Mouse (Mus musculus): ENCODE measurements at regions not wholly inside any gene's neighbourhood (a gene's known extent, or its start where the extent isn't known, plus 50 kb on each side); places are given as distances from the start of the nearest gene placed in this dataset.

GRCm38 (mm10) chr8:109249256-109249655 lies 244.6 kb upstream of the Pmfbp1 start:
- Histone ChIP-seq H3K9ac (ENCODE audit: low read length) (no peak overlapping the region), H3K9me3 (ENCODE audit: control insufficient read depth, low read length) (no peaks in the 10 kb centered on the region), H3K27me3 (ENCODE audit: control insufficient read depth, insufficient read depth, low read length) (no peaks in the 10 kb centered on the region), H3K36me3 (ENCODE audit: control insufficient read depth, insufficient read depth, low read length) (no peaks in the 10 kb centered on the region), H3K4me2 (no peak overlapping the region), H3K4me1 (ENCODE audit: control insufficient read depth, insufficient read depth, low read length) (peaks cover 2% of the 10 kb centered on the region; the same call in 1 of the 2 replicates), H3K27ac (ENCODE audit: low read depth, low read length) (no peak overlapping the region), H3K4me3 (ENCODE audit: low read depth, low read length) (no peak overlapping the region)
- ATAC-seq (ENCODE audit: low FRiP score), result no peak
- 90% methylated on average over 12 of the region's 12 CpGs for WGBS
- no peak for DNase-seq (ENCODE audit: low spot score, missing footprints)

- WGBS, result 90% methylated on average over 9 of the region's 9 CpGs
- Histone ChIP-seq H3K4me1 (ENCODE audit: control insufficient read depth, insufficient read depth, low read length) (peaks cover 2% of the 10 kb centered on the region; the same call in 1 of the 2 replicates), H3K4me3 (ENCODE audit: low read depth, low read length) (no peak overlapping the region), H3K4me2 (no peak overlapping the region), H3K36me3 (ENCODE audit: control insufficient read depth, insufficient read depth, low read length) (no peaks in the 10 kb centered on the region), H3K27ac (ENCODE audit: low read depth, low read length) (no peak overlapping the region), H3K9ac (ENCODE audit: low read length) (no peak overlapping the region), H3K9me3 (ENCODE audit: control insufficient read depth, low read length) (no peaks in the 10 kb centered on the region), H3K27me3 (ENCODE audit: control insufficient read depth, insufficient read depth, low read length) (no peaks in the 10 kb centered on the region)
- DNase-seq (ENCODE audit: low spot score, missing footprints) (no peak), ATAC-seq (ENCODE audit: low FRiP score) (no peak)
Measured at GRCm38 (mm10) chr8:109249691-109250090, 244.1 kb upstream of the Pmfbp1 start.

DNA sequence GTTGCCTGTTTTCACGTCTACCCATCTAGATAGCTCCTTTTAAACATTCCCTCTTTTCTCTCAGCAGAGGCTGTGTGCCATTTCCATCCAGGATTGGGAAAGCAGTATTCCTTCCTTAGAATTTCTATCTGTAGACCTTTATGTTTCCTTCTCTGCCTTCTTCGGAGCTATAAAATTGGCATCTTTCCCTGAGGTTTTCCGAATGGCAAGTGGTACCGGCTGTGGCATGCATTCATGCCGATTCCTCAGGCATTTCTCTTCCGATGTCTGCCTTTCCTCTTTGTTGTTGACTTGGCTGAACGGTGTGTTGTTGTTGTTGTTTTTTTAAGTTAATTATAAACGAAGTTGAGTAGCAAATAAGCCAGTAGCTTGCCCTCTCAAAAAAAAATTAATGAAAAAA lies 243.3 kb upstream of the Pmfbp1 start:
- Histone ChIP-seq H3K4me3 (ENCODE audit: low read depth, low read length) (no peak overlapping the region), H3K4me1 (ENCODE audit: control insufficient read depth, insufficient read depth, low read length) (peaks cover 2% of the 10 kb centered on the region; the same call in 1 of the 2 replicates), H3K27me3 (ENCODE audit: control insufficient read depth, insufficient read depth, low read length) (no peaks in the 10 kb centered on the region), H3K9me3 (ENCODE audit: control insufficient read depth, low read length) (no peaks in the 10 kb centered on the region), H3K36me3 (ENCODE audit: control insufficient read depth, insufficient read depth, low read length) (no peaks in the 10 kb centered on the region), H3K4me2 (no peak overlapping the region), H3K27ac (ENCODE audit: low read depth, low read length) (no peak overlapping the region), H3K9ac (ENCODE audit: low read length) (no peak overlapping the region)
- ATAC-seq (ENCODE audit: low FRiP score) (no peak), DNase-seq (ENCODE audit: low spot score, missing footprints) (no peak)
- 87% methylated on average over 8 of the region's 8 CpGs for WGBS

GRCm38 (mm10) chr8:109251360-109251798 lies 242.4 kb upstream of the Pmfbp1 start:
- no peak overlapping the region for H3K4me2 ChIP-seq
- H3K4me3 ChIP-seq (ENCODE audit: low read depth, low read length), result no peak overlapping the region
- H3K36me3 ChIP-seq (ENCODE audit: control insufficient read depth, insufficient read depth, low read length), result no peaks in the 10 kb centered on the region
- DNase-seq (ENCODE audit: low spot score, missing footprints) (no peak), ATAC-seq (ENCODE audit: low FRiP score) (no peak)
- H3K9ac ChIP-seq (ENCODE audit: low read length), result no peak overlapping the region
- peaks cover 2% of the 10 kb centered on the region; the same call in 1 of the 2 replicates for H3K4me1 ChIP-seq (ENCODE audit: control insufficient read depth, insufficient read depth, low read length)
- H3K27ac ChIP-seq (ENCODE audit: low read depth, low read length), result no peak overlapping the region
- 91% methylated on average over 24 of the region's 24 CpGs for WGBS
- no peaks in the 10 kb centered on the region for H3K9me3 ChIP-seq (ENCODE audit: control insufficient read depth, low read length)
- H3K27me3 ChIP-seq (ENCODE audit: control insufficient read depth, insufficient read depth, low read length), result no peaks in the 10 kb centered on the region

GRCm38 (mm10) chr8:109252404-109252803 lies 241.4 kb upstream of the Pmfbp1 start:
- Histone ChIP-seq H3K4me1 (ENCODE audit: control insufficient read depth, insufficient read depth, low read length) (peaks cover 2% of the 10 kb centered on the region; the same call in 1 of the 2 replicates), H3K9ac (ENCODE audit: low read length) (no peak overlapping the region), H3K27me3 (ENCODE audit: control insufficient read depth, insufficient read depth, low read length) (no peaks in the 10 kb centered on the region), H3K4me2 (no peak overlapping the region), H3K4me3 (ENCODE audit: low read depth, low read length) (no peak overlapping the region), H3K9me3 (ENCODE audit: control insufficient read depth, low read length) (no peaks in the 10 kb centered on the region), H3K27ac (ENCODE audit: low read depth, low read length) (no peak overlapping the region), H3K36me3 (ENCODE audit: control insufficient read depth, insufficient read depth, low read length) (no peaks in the 10 kb centered on the region)
- WGBS, result 80% methylated on average over 4 of the region's 4 CpGs
- ATAC-seq (ENCODE audit: low FRiP score), result no peak
- no peak for DNase-seq (ENCODE audit: low spot score, missing footprints)

GRCm38 (mm10) chr8:109279129-109279528 lies 214.7 kb upstream of the Pmfbp1 start:
- 20% methylated on average over 5 of the region's 5 CpGs for WGBS
- Histone ChIP-seq H3K9ac (ENCODE audit: low read length) (no peak overlapping the region), H3K4me3 (ENCODE audit: low read depth, low read length) (no peak overlapping the region), H3K4me1 (ENCODE audit: control insufficient read depth, insufficient read depth, low read length) (no peaks in the 10 kb centered on the region), H3K4me2 (no peak overlapping the region), H3K9me3 (ENCODE audit: control insufficient read depth, low read length) (no peaks in the 10 kb centered on the region), H3K36me3 (ENCODE audit: control insufficient read depth, insufficient read depth, low read length) (no peaks in the 10 kb centered on the region), H3K27me3 (ENCODE audit: control insufficient read depth, insufficient read depth, low read length) (no peaks in the 10 kb centered on the region), H3K27ac (ENCODE audit: low read depth, low read length) (no peak overlapping the region)
- no peak for ATAC-seq (ENCODE audit: low FRiP score)
- peak; percentile 97 for DNase-seq (ENCODE audit: low spot score, missing footprints)

DNA sequence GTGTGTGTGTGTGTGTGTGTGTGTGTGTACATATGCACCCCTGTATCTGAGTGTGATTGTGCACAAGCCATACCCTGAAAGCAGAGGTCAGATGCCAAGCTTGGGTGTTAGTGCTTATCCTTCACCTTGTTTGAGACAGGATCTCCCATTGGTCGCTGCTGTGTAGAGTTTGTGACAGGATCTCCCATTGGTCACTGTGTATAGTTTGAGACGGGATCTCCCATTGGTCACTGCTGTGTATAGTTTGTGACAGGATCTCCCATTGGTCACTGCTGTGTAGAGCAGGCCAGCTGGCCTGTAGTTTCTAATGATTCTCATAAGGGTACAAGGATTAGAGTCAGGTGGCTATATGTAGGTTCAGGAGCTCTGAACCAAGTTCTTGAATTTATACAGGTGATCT lies 213.3 kb upstream of the Pmfbp1 start:
- Histone ChIP-seq H3K4me1 (ENCODE audit: control insufficient read depth, insufficient read depth, low read length) (no peaks in the 10 kb centered on the region), H3K4me3 (ENCODE audit: low read depth, low read length) (no peak overlapping the region), H3K36me3 (ENCODE audit: control insufficient read depth, insufficient read depth, low read length) (no peaks in the 10 kb centered on the region), H3K27ac (ENCODE audit: low read depth, low read length) (no peak overlapping the region), H3K9ac (ENCODE audit: low read length) (no peak overlapping the region), H3K4me2 (no peak overlapping the region), H3K9me3 (ENCODE audit: control insufficient read depth, low read length) (no peaks in the 10 kb centered on the region), H3K27me3 (ENCODE audit: control insufficient read depth, insufficient read depth, low read length) (no peaks in the 10 kb centered on the region)
- DNase-seq (ENCODE audit: low spot score, missing footprints), result peak; percentile 86
- peak; percentile 72 for ATAC-seq (ENCODE audit: low FRiP score)
- WGBS, result 82% methylated on average over 2 of the region's 2 CpGs

DNA sequence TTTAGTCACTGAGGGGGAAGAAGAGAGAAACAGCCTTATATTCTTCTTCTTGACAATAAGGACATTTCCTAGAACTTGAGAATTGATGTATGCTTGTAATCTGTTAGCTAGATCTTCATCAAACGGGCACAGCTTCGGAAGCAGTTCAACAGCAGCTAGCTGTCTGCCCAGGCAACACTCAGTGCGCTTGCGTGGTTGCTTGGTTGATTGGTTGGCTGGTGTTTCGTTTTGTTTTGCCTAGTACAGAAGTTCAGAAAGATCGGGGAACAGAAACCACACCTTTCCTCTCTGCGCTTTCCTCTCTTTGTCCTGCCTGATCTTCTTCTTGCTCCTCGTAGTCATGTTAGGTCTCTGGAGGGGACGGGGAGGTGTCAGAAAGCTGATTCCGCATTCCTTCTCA lies 212.2 kb upstream of the Pmfbp1 start:
- Histone ChIP-seq H3K9me3 (ENCODE audit: control insufficient read depth, low read length) (no peaks in the 10 kb centered on the region), H3K9ac (ENCODE audit: low read length) (no peak overlapping the region), H3K4me3 (ENCODE audit: low read depth, low read length) (no peak overlapping the region), H3K27me3 (ENCODE audit: control insufficient read depth, insufficient read depth, low read length) (no peaks in the 10 kb centered on the region), H3K4me2 (no peak overlapping the region), H3K4me1 (ENCODE audit: control insufficient read depth, insufficient read depth, low read length) (no peaks in the 10 kb centered on the region), H3K27ac (ENCODE audit: low read depth, low read length) (no peak overlapping the region), H3K36me3 (ENCODE audit: control insufficient read depth, insufficient read depth, low read length) (no peaks in the 10 kb centered on the region)
- 80% methylated on average over 10 of the region's 10 CpGs for WGBS
- DNase-seq (ENCODE audit: low spot score, missing footprints), result no peak
- ATAC-seq (ENCODE audit: low FRiP score), result no peak

DNA sequence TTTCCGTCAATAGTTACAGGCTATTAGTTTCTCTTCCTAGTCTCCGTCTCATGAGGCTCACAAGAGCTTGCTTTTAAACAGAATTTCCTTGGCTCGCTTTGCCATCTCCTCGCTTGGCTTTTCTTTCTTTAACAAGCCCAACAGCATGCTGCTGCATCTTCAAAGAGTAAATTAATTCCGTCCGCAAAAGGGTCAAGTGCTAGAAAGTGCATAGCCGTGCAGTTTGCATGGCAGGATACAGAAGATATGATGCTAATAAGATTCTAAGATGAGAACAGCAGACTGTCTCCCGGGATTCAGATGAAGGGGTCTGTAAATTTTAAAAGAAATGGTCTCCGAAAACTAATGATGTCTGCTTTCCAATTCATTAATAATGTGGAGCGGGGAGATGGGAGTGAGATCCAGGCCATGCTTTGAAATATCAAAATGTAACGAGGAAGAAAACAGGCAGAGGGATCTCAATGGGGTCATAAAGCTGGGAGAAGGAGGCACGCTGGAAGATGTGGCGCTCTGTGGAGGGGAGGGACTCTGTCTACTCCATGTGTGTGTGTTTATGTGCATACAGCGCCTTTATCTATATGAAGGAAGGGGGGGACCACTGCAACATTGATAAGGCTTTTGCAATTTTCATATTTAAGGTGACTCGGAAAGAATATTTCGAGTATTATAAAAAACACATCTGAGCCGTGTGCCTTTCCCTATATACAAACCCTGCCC lies 183.0 kb upstream of the Pmfbp1 start:
- Histone ChIP-seq H3K36me3 (ENCODE audit: control insufficient read depth, insufficient read depth, low read length) (no peaks in the 10 kb centered on the region), H3K27me3 (ENCODE audit: control insufficient read depth, insufficient read depth, low read length) (no peaks in the 10 kb centered on the region), H3K4me3 (ENCODE audit: low read depth, low read length) (no peak overlapping the region), H3K9ac (ENCODE audit: low read length) (no peak overlapping the region), H3K4me1 (ENCODE audit: control insufficient read depth, insufficient read depth, low read length) (peaks cover 30% of the 10 kb centered on the region), H3K4me2 (no peak overlapping the region), H3K27ac (ENCODE audit: low read depth, low read length) (peak overlapping the region; percentile 47), H3K9me3 (ENCODE audit: control insufficient read depth, low read length) (no peaks in the 10 kb centered on the region)
- DNase-seq (ENCODE audit: low spot score, missing footprints) (no peak), ATAC-seq (ENCODE audit: low FRiP score) (no peak)
- WGBS, result 60% methylated on average over 17 of the region's 17 CpGs

Measured in midbrain, embryonic 11.5 days (tissue).